Mouse (Mus musculus): ENCODE data around the gene Fabp2.

- TF ChIP-seq CTCF (IDR thresholded peaks at IDR 0.05; ENCODE audit: insufficient read depth, low read depth, low read length) = no peak
- TF ChIP-seq POLR2A (IDR thresholded peaks at IDR 0.05; ENCODE audit: insufficient read depth, low read depth, low read length) = no peak
Observed at GRCm38 (mm10) chr3:122921676-122922527, 27.0 kb downstream of the Fabp2 start.

All from olfactory bulb, adult 2 months (tissue).